Mouse (Mus musculus) embryonic facial prominence, embryonic 14.5 days (tissue): Measurements from ENCODE around the gene Eif2b5. TPM values are rescaled to one million over a fixed set of nuclear protein-coding genes. Genes with fewer than 3 reads are reported as not detected.

Experiments
- ATAC-seq: fragments of 200-750 bp; cut with Nextera tagmentation; 2 replicates; pipeline ENCODE4 v1.8.0; 2017; ENCODE audit warnings: low read depth, moderate number of reproducible peaks, moderate TSS enrichment
- DNase-seq: peaks from one replicate; pipeline ENCODE4 v3.0.0-alpha.2; 2015; ENCODE audit warnings: low spot score
- H3K27ac ChIP-seq: fragments of 300-500 bp; sonication (generic); replicated peaks from 2 replicates; pipeline ENCODE4 v1.5.1; 2014; ENCODE audit warnings: low read depth, mild to moderate bottlenecking, low read length, moderate library complexity
- H3K27me3 ChIP-seq: fragments of 300-500 bp; sonication (generic); replicated peaks from 2 replicates; pipeline ENCODE4 v1.6.1; 2014; ENCODE audit warnings: low read length; ENCODE audit not compliant: control insufficient read depth, insufficient read depth
- H3K36me3 ChIP-seq: fragments of 300-500 bp; sonication (generic); 2 replicates; pipeline ENCODE4 v1.6.1; 2014; ENCODE audit warnings: low read length, mixed read lengths; ENCODE audit not compliant: control insufficient read depth, insufficient read depth
- H3K4me1 ChIP-seq: fragments of 300-500 bp; sonication (generic); 2 replicates; pipeline ENCODE4 v1.6.1; 2014; ENCODE audit warnings: antibody characterized with exemption, low read length; ENCODE audit not compliant: control insufficient read depth, insufficient read depth
- H3K4me2 ChIP-seq: fragments of 300-500 bp; sonication (generic); 2 replicates; pipeline ENCODE4 v1.6.1; 2014; ENCODE audit warnings: low read depth, mild to moderate bottlenecking, low read length, moderate library complexity, mixed read lengths
- H3K4me3 ChIP-seq: fragments of 300-500 bp; sonication (generic); 2 replicates; pipeline ENCODE4 v1.5.1; 2014; ENCODE audit warnings: low read depth, mild to moderate bottlenecking, low read length
- H3K9ac ChIP-seq: fragments of 300-500 bp; sonication (generic); 2 replicates; pipeline ENCODE4 v1.6.1; 2014; ENCODE audit warnings: low read depth, mild to moderate bottlenecking, low read length, moderate library complexity, mixed read lengths
- H3K9me3 ChIP-seq: fragments of 300-500 bp; sonication (generic); 2 replicates; pipeline ENCODE4 v1.6.1; 2016; ENCODE audit warnings: low read length; ENCODE audit not compliant: control insufficient read depth
- WGBS: fragments of 180-500 bp; shearing (Covaris S2); extraction: QIAGEN DNeasy Blood & Tissue Kit; methylation state at CpG from one replicate; pipeline ENCODE4 v1.1.7; 2014; 5-methylcytosine and 5-hydroxymethylcytosine counted together
- polyA plus RNA-seq: library from polyadenylated mRNA; unstranded; fragments of >200 nt; fragmentation: Nextera tagmentation; extraction: Ambion mirVana; gene quantifications from 2 replicates; pipeline ENCODE4 v1.2.1, GENCODE M21; 2014

Gene Eif2b5
- polyA plus RNA-seq, 1 experiment from 2014 or later: 82.4 TPM

- peak; percentile 32 for DNase-seq
- H3K27me3 ChIP-seq: no peaks in the 10 kb centered on the region
- H3K27ac ChIP-seq: 0 out of 2 replicates have a peak overlapping the region, but pooled peaks have one; percentile 35
Observed at GRCm38 (mm10) chr16:20537071-20537471, 38.5 kb downstream of the Eif2b5 start.

GRCm38 (mm10) chr16:20537601-20538320 lies 39.1 kb downstream of the Eif2b5 start:
- Histone ChIP-seq H3K9ac (peak overlapping the region; percentile 93), H3K4me3 (peak overlapping the region; percentile 95), H3K9me3 (no peaks in the 10 kb centered on the region), H3K4me2 (peak overlapping the region; percentile 86), H3K36me3 (peaks cover 62% of the 10 kb centered on the region), H3K4me1 (peaks cover 18% of the 10 kb centered on the region), H3K27ac (no peak overlapping the region), H3K27me3 (no peaks in the 10 kb centered on the region)
- ATAC-seq: no peak
- 43% methylated on average over 6 of the region's 6 CpGs for WGBS
- peak; percentile 26 for DNase-seq

More at GRCm38 (mm10) chr16:20537071-20537471, 38.5 kb downstream of the Eif2b5 start:
- H3K9ac ChIP-seq: peak overlapping the region; percentile 93
- no peak for ATAC-seq
- peaks cover 61% of the 10 kb centered on the region for H3K36me3 ChIP-seq
- peak overlapping the region; percentile 95 for H3K4me3 ChIP-seq
- peaks cover 18% of the 10 kb centered on the region for H3K4me1 ChIP-seq
- 28% methylated on average over 5 of the region's 5 CpGs for WGBS
- no peaks in the 10 kb centered on the region for H3K9me3 ChIP-seq
- H3K4me2 ChIP-seq: peak overlapping the region; percentile 86

DNA sequence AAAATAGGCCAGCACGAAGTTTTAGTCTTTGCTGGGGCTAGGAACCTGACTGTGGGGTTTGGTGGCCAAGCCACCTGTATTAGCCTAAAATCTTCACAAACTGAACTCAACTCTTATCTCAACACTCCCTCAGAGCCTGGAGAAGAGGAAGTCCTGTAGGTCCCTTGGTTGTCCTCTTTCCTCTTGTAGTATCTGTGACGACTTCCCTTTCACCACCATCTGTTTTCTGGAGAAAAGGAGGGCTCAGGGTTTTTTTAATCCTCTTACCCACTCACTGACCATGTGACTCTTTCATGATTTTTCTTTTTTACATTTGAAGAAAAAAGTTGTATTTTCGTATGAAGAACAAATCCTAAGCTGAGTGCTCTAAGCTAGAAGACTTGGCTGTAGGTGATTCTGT lies 41.0 kb downstream of the Eif2b5 start:
- peaks cover 65% of the 10 kb centered on the region for H3K36me3 ChIP-seq

GRCm38 (mm10) chr16:20540438-20540837 lies 41.8 kb downstream of the Eif2b5 start:
- ATAC-seq (no peak), DNase-seq (no peak)
- Histone ChIP-seq H3K4me3 (no peak overlapping the region), H3K4me1 (peaks cover 18% of the 10 kb centered on the region), H3K9me3 (no peaks in the 10 kb centered on the region), H3K9ac (no peak overlapping the region), H3K27me3 (no peaks in the 10 kb centered on the region), H3K27ac (no peak overlapping the region), H3K36me3 (peaks cover 72% of the 10 kb centered on the region), H3K4me2 (no peak overlapping the region)
- 88% methylated on average over 4 of the region's 4 CpGs for WGBS

More for the DNA sequence above, 41.0 kb downstream of the Eif2b5 start:
- Histone ChIP-seq H3K9me3 (no peaks in the 10 kb centered on the region), H3K9ac (no peak overlapping the region), H3K4me1 (peaks cover 18% of the 10 kb centered on the region), H3K27ac (no peak overlapping the region), H3K27me3 (no peaks in the 10 kb centered on the region), H3K4me3 (no peak overlapping the region), H3K4me2 (no peak overlapping the region)
- DNase-seq: no peak
- 74% methylated on average over 3 of the region's 3 CpGs for WGBS
- no peak for ATAC-seq

- 93% methylated on average over 10 of the region's 10 CpGs for WGBS
Observed at GRCm38 (mm10) chr16:20545696-20546095, 47.1 kb downstream of the Eif2b5 start.

GRCm38 (mm10) chr16:20547423-20547822 lies 48.8 kb downstream of the Eif2b5 start:
- H3K27ac ChIP-seq: peak overlapping the region; percentile 65; the same call in 1 of the 2 replicates

More at GRCm38 (mm10) chr16:20545696-20546095, 47.1 kb downstream of the Eif2b5 start:
- no peaks in the 10 kb centered on the region for H3K27me3 ChIP-seq
- no peak overlapping the region for H3K9ac ChIP-seq
- H3K4me3 ChIP-seq: no peak overlapping the region
- H3K36me3 ChIP-seq: peaks cover 48% of the 10 kb centered on the region
- ATAC-seq: no peak
- H3K9me3 ChIP-seq: no peaks in the 10 kb centered on the region
- H3K4me1 ChIP-seq: peaks cover 5% of the 10 kb centered on the region
- H3K4me2 ChIP-seq: no peak overlapping the region
- H3K27ac ChIP-seq: no peak overlapping the region
- no peak for DNase-seq

DNA sequence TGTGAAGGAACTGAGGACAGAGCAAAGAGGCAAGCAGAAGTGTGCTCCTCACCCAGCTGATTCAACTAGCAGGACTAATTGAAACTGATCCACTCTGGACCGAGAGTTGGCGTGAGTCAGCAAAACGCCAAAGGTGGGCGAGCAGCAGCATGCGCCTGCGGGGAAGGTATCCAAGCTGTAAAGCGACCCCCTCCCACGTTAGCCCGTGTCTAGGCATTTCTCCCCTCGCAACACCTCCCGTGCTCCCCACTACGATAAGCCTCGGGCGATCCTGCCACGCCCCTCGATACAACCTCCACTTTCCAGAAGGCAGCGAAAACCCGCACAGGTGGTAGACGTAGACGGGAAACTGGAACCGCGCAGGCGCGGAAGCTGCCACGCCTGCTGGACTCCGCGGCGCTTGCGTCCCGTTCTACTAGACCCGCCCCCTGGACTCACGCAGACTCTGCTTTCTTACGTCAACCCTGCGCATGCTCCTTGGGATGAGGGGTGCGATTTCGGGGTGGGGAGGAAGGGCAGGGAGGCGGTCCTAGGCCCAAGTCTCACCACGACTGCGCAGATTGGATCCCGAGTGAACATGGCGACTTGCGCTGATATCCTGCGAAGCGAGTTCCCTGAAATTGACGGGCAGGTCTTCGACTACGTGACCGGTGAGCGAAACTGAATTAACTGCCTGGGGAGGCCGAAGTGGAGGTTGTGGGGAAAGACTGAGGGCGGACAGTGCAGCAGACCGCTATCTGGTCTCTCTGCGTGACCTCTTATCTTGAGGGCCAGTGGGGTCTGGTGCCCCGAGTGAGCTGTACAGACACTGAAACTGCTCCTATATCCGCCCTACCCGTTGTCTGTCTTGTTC lies 49.7 kb downstream of the Eif2b5 start, which contains the start of gene Abcf3:
Gene Abcf3, plus strand, starts transcription at position 482 of the 853 bp plus-strand sequence.
- Histone ChIP-seq H3K9me3 (no peaks in the 10 kb centered on the region), H3K36me3 (peaks cover 49% of the 10 kb centered on the region), H3K27me3 (no peaks in the 10 kb centered on the region), H3K4me3 (peak within 1 kb of the TSS; percentile 88), H3K27ac (peak within 1 kb of the TSS; percentile 65), H3K4me2 (peak within 1 kb of the TSS; percentile 78), H3K4me1 (peaks cover 5% of the 10 kb centered on the region), H3K9ac (peak within 1 kb of the TSS; percentile 89)
- WGBS: under 1% methylated on average over 51 of the region's 56 CpGs
- ATAC-seq (peak; percentile 99), DNase-seq (peak; percentile 100)

More at GRCm38 (mm10) chr16:20547423-20547822, 48.8 kb downstream of the Eif2b5 start:
- H3K36me3 ChIP-seq: peaks cover 47% of the 10 kb centered on the region
- peak overlapping the region; percentile 88 for H3K4me3 ChIP-seq
- WGBS: 51% methylated on average over 5 of the region's 5 CpGs
- no peaks in the 10 kb centered on the region for H3K27me3 ChIP-seq
- no peak for DNase-seq
- peak overlapping the region; percentile 60 for H3K9ac ChIP-seq
- no peak for ATAC-seq
- H3K4me2 ChIP-seq: peak overlapping the region; percentile 78
- H3K4me1 ChIP-seq: peaks cover 5% of the 10 kb centered on the region
- no peaks in the 10 kb centered on the region for H3K9me3 ChIP-seq

GRCm38 (mm10) chr16:20549161-20549560 lies 50.5 kb downstream of the Eif2b5 start:
- peak overlapping the region; percentile 88 for H3K4me3 ChIP-seq
- H3K4me1 ChIP-seq: peaks cover 5% of the 10 kb centered on the region
- H3K9ac ChIP-seq: peak overlapping the region; percentile 89
- no peaks in the 10 kb centered on the region for H3K27me3 ChIP-seq
- no peaks in the 10 kb centered on the region for H3K9me3 ChIP-seq
- H3K4me2 ChIP-seq: peak overlapping the region; percentile 78
- ATAC-seq (no peak), DNase-seq (no peak)
- H3K27ac ChIP-seq: no peak overlapping the region
- peaks cover 51% of the 10 kb centered on the region for H3K36me3 ChIP-seq
- WGBS: 55% methylated on average over 9 of the region's 9 CpGs
